Mouse (Mus musculus) midbrain, embryonic 13.5 days (tissue): Measurements from ENCODE around the gene Anapc5. TPM values are rescaled to one million over a fixed set of nuclear protein-coding genes. Genes with fewer than 3 reads are reported as not detected.

ENCODE experiments used
- ATAC-seq: fragments of 200-750 bp; cut with Nextera tagmentation; 2 replicates; pipeline ENCODE4 v1.8.0; 2017; ENCODE audit warnings: mild to moderate bottlenecking, moderate TSS enrichment, moderate library complexity
- H3K27ac ChIP-seq: fragments of 300-500 bp; sonication (generic); 2 replicates; pipeline ENCODE4 v1.5.1; 2015; ENCODE audit warnings: inconsistent platforms, mild to moderate bottlenecking, moderate library complexity
- H3K27me3 ChIP-seq: fragments of 300-500 bp; sonication (generic); 2 replicates; pipeline ENCODE4 v1.6.1; 2015; ENCODE audit warnings: mild to moderate bottlenecking, inconsistent platforms
- H3K36me3 ChIP-seq: fragments of 300-500 bp; sonication (generic); 2 replicates; pipeline ENCODE4 v1.6.1; 2015; ENCODE audit warnings: mild to moderate bottlenecking, inconsistent platforms
- H3K4me1 ChIP-seq: fragments of 300-500 bp; sonication (generic); replicated peaks from 2 replicates; pipeline ENCODE4 v1.6.1; 2015; ENCODE audit warnings: inconsistent platforms
- H3K4me2 ChIP-seq: fragments of 300-500 bp; sonication (generic); replicated peaks from 2 replicates; pipeline ENCODE4 v1.6.1; 2015; ENCODE audit warnings: moderate library complexity, mild to moderate bottlenecking, inconsistent platforms
- H3K4me3 ChIP-seq: fragments of 300-500 bp; sonication (generic); replicated peaks from 2 replicates; pipeline ENCODE4 v1.5.1; 2015; ENCODE audit warnings: mild to moderate bottlenecking, inconsistent platforms
- H3K9ac ChIP-seq: fragments of 300-500 bp; sonication (generic); replicated peaks from 2 replicates; pipeline ENCODE4 v1.6.1; 2015; ENCODE audit warnings: mild to moderate bottlenecking, inconsistent platforms
- H3K9me3 ChIP-seq: fragments of 300-500 bp; sonication (generic); 2 replicates; pipeline ENCODE4 v1.6.1; 2016; ENCODE audit warnings: mild to moderate bottlenecking, inconsistent platforms
- WGBS: fragments of 180-500 bp; shearing (Covaris S2); methylation state at CpG from one replicate; pipeline ENCODE4 v1.1.7; 2015; 5-methylcytosine and 5-hydroxymethylcytosine counted together
- polyA plus RNA-seq: library from polyadenylated mRNA; unstranded; fragments of >200 nt; fragmentation: Nextera tagmentation; extraction: Ambion mirVana; gene quantifications from 2 replicates; pipeline ENCODE4 v1.2.1, GENCODE M21; 2015

Gene Anapc5
- polyA plus RNA-seq, 1 experiment from 2014 or later, result 540 TPM

DNA sequence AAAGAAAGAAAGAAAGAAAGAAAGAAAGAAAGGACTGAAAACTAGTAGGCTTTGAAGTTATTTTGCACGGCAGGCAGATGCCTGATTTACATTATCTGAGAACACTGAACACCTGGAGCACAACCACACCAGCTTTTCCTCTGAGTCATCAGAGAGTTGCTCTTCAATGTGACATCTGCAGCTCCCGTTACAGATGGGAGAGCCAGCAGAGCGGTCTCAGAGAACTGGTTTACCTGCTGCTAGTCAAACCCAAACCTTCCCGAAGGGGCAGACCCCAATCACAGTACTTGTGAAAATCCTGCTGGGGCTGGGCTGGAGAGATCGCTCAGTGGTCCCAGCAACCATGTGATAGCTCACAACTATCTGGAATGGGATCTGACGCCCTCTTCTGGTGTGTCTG is 3.3 kb upstream of the Anapc5 start:
- Histone ChIP-seq H3K27ac (no peak overlapping the region), H3K36me3 (peaks cover under 1% of the 10 kb centered on the region; the same call in 1 of the 2 replicates), H3K9ac (no peak overlapping the region), H3K9me3 (no peaks in the 10 kb centered on the region), H3K4me1 (peaks cover 10% of the 10 kb centered on the region), H3K27me3 (no peaks in the 10 kb centered on the region), H3K4me2 (no peak overlapping the region), H3K4me3 (no peak overlapping the region)
- WGBS, result 75% methylated on average over 6 of the region's 6 CpGs
- no peak for ATAC-seq

DNA sequence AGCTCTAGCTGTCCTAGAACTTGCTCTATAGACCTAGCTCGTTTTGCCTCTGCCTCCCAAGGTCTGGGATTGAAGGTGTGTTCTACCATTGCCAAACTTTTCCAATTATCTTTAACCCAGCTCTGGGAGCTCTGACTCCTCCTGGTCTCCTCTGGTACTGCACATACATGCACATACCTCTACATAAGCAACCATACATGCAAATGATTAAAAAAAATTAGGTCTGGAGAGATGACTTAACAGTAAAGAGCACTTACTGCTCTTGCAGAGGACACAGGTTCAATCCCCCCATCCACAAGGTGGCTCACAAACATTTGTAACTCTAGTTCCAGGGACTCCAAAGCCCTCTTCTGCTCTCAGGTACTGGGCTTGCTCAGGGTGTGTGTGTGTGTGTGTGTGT is 2.8 kb upstream of the Anapc5 start:
- H3K4me2 ChIP-seq, result no peak overlapping the region
- no peak overlapping the region for H3K4me3 ChIP-seq
- no peak for ATAC-seq
- H3K9me3 ChIP-seq, result no peaks in the 10 kb centered on the region
- no peak overlapping the region for H3K9ac ChIP-seq
- H3K27me3 ChIP-seq, result no peaks in the 10 kb centered on the region
- peaks cover 13% of the 10 kb centered on the region for H3K4me1 ChIP-seq
- 74% methylated on average over 1 of the region's 1 CpGs for WGBS
- H3K36me3 ChIP-seq, result peaks cover 4% of the 10 kb centered on the region
- H3K27ac ChIP-seq, result no peak overlapping the region

DNA sequence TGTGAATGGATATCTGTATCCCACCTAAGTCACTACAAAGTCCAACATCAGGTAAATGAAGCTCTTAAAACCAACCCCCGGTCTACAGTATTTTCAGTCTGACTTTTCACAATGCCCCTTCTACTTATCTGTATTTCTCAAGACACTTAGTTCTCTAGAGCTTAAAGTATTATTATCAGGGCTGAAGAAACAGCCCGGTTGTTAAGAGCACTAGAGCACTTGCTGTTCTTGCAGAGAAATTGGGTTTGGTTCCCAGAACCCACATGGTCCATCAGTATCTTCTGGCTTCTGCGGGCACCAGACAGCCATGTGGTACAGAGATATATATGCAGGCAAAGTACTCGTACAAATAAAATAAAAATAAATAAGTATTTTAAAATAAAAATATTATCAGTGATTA is 1.3 kb upstream of the Anapc5 start:
- 95% methylated on average over 4 of the region's 4 CpGs for WGBS
- no peaks in the 10 kb centered on the region for H3K9me3 ChIP-seq

DNA sequence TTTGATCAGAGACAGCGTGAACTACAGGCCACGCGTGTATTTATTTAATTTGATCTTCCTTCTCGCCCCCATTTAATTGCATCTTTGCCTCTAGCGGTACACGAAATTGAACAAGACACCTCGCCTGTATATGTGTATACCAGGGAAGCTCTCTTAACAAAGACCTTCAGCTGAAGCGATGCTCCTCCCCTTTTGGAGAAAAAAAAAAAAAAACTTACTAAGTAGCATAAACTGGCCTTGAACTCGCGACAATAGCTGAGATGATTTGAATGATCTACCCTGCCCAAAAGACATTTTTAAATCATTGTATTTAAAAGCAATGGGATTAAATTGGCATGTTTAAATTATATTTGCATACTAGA is 366 bp upstream of the Anapc5 start:
- ATAC-seq, result peak; percentile 78
- peak overlapping the region; percentile 94 for H3K27ac ChIP-seq
- H3K9me3 ChIP-seq, result no peaks in the 10 kb centered on the region
- WGBS, result 0% methylated on average over 10 of the region's 10 CpGs
- peaks cover 26% of the 10 kb centered on the region for H3K4me1 ChIP-seq
- peaks cover 27% of the 10 kb centered on the region for H3K36me3 ChIP-seq
- no peaks in the 10 kb centered on the region for H3K27me3 ChIP-seq
- H3K4me3 ChIP-seq, result peak overlapping the region; percentile 78
- H3K9ac ChIP-seq, result peak overlapping the region; percentile 65
- H3K4me2 ChIP-seq, result peak overlapping the region; percentile 66

More for the DNA sequence above, 1.3 kb upstream of the Anapc5 start:
- H3K27me3 ChIP-seq, result no peaks in the 10 kb centered on the region
- no peak overlapping the region for H3K27ac ChIP-seq
- no peak overlapping the region for H3K4me3 ChIP-seq
- H3K36me3 ChIP-seq, result peaks cover 18% of the 10 kb centered on the region
- peaks cover 24% of the 10 kb centered on the region for H3K4me1 ChIP-seq
- no peak overlapping the region for H3K4me2 ChIP-seq
- no peak overlapping the region for H3K9ac ChIP-seq
- no peak for ATAC-seq

DNA sequence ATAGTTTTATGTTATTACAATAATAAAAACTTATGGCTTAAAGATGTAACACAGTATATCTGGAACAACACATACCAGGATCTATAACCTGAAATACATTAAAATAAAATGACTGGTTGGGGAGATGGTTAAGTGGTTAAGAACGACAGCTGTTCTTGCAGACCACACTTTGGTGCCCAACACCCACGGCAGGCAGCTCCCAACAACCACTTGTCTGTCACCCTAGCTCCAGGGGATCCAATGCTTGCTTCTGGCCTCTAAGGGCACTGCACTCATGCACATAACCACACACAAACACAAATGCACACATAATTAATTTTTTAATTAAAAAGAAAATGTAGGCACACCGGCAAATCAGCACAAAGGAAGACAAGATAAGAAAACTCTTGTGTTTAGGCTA is 8.4 kb downstream of the Anapc5 start:
- ATAC-seq, result no peak
- Histone ChIP-seq H3K4me1 (0 out of 2 replicates have a peak, but pooled peaks cover 4% of the 10 kb centered on the region), H3K4me3 (no peak overlapping the region), H3K27me3 (no peaks in the 10 kb centered on the region), H3K9me3 (no peaks in the 10 kb centered on the region), H3K4me2 (no peak overlapping the region), H3K36me3 (peaks cover 90% of the 10 kb centered on the region), H3K27ac (no peak overlapping the region), H3K9ac (no peak overlapping the region)
- 92% methylated on average over 3 of the region's 3 CpGs for WGBS

DNA sequence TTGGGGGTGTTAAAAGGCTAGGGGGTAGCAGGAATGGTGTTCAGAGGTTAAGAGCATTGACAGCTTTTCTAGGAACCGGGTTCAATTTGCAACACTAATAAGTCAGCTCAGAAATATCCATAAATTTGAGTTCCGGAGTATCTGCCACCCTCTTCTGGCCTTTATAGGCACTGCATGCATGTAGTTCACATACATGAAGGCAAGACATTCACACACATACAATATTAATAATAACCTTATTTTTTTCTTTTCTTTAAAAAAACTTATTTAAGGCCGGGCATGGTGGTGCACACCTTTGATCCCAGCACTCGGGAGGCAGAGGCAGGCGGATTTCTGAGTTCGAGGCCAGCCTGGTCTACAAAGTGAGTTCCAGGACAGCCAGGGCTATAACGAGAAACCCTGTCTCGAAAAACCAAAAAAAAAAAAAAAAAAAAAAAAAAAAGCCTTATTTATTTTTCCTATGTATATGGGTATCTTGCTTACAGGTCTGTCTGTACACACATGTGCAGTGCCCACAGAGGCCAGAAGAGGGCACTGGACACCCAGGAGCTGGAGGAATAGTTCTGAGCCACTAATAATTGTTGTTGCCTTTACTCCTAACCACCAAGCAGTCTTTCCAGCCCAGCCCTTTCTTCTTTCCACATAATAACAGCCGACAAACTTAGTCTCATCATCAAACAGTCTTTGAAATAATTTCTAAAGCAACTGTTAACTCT is 9.6 kb downstream of the Anapc5 start:
- Histone ChIP-seq H3K9ac (no peak overlapping the region), H3K4me2 (no peak overlapping the region), H3K27ac (no peak overlapping the region), H3K4me3 (no peak overlapping the region), H3K9me3 (no peaks in the 10 kb centered on the region), H3K27me3 (no peaks in the 10 kb centered on the region), H3K36me3 (peaks cover 91% of the 10 kb centered on the region), H3K4me1 (no peaks in the 10 kb centered on the region)
- WGBS, result 96% methylated on average over 9 of the region's 9 CpGs
- no peak for ATAC-seq

DNA sequence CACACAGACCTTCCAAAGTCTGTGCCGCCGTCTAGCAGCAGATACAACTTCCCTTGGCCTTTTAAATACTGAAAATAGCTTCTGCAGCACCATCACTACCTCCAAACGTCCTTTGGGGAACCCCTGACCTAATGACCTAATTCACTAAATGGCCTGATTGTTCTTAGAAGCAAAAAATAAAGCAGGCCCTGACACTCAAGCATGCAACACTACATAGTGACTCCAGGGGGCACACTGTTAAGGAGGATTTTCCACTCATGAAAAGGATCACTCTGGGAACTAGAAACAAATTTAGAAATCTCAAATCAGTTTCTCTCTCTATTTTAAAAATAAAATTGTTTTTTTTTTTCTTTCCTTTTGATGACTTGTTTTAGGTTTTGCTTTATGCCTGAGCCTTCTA is 15.6 kb downstream of the Anapc5 start:
- H3K4me2 ChIP-seq, result no peak overlapping the region
- no peak overlapping the region for H3K4me3 ChIP-seq
- H3K4me1 ChIP-seq, result no peaks in the 10 kb centered on the region
- no peak for ATAC-seq
- H3K9ac ChIP-seq, result no peak overlapping the region
- H3K36me3 ChIP-seq, result peaks cover 95% of the 10 kb centered on the region
- 71% methylated on average over 3 of the region's 3 CpGs for WGBS
- H3K27me3 ChIP-seq, result no peaks in the 10 kb centered on the region
- H3K27ac ChIP-seq, result no peak overlapping the region
- H3K9me3 ChIP-seq, result no peaks in the 10 kb centered on the region

DNA sequence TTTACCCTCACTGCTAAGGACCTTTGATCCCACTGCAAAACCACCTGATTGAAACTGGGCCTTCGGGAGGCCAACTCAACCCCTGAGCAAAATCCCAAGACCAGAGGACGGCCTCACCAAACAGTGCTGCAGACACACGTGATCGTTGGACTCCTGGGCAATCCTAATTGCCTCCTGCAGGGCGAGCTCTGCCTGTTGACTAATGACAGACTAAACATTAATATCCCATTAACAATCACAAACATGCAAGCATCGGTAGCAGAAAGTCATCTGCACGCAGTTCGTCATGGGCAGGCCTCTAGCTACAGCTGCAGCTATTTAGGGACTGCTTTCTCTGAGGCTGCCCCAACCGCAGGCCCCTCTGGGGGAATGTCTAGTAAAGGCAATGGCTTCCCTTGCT is 18.4 kb downstream of the Anapc5 start:
- 88% methylated on average over 9 of the region's 9 CpGs for WGBS
- no peaks in the 10 kb centered on the region for H3K27me3 ChIP-seq

DNA sequence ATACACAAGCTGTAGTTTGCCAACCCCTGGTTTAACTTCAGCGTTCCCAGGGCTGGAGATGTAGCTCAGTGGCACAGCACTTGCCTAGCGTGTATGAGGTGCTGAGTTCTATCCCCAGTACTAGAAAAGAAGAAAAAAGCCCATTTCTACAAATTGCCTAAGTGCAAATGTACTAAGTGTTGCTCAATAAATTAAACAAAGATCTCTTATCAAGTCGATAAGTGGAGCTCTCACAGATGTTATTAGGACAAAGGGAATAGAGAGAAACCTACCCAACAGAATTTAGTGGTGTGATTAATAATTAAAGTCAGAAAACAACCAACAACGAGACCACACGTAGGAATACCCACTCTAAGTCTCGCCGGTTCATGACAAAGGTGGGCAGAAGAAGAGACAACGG is 19.5 kb downstream of the Anapc5 start:
- no peaks in the 10 kb centered on the region for H3K27me3 ChIP-seq
- H3K4me3 ChIP-seq, result no peak overlapping the region
- ATAC-seq, result no peak
- H3K27ac ChIP-seq, result no peak overlapping the region
- no peak overlapping the region for H3K9ac ChIP-seq
- no peak overlapping the region for H3K4me2 ChIP-seq
- no peaks in the 10 kb centered on the region for H3K9me3 ChIP-seq
- peaks cover 12% of the 10 kb centered on the region for H3K4me1 ChIP-seq
- peaks cover 95% of the 10 kb centered on the region for H3K36me3 ChIP-seq
- WGBS, result 96% methylated on average over 8 of the region's 8 CpGs

More for the DNA sequence above, 18.4 kb downstream of the Anapc5 start:
- Histone ChIP-seq H3K9me3 (no peaks in the 10 kb centered on the region), H3K36me3 (peaks cover 98% of the 10 kb centered on the region), H3K4me3 (no peak overlapping the region), H3K4me1 (peaks cover 12% of the 10 kb centered on the region), H3K9ac (no peak overlapping the region), H3K27ac (no peak overlapping the region), H3K4me2 (no peak overlapping the region)
- ATAC-seq, result no peak

DNA sequence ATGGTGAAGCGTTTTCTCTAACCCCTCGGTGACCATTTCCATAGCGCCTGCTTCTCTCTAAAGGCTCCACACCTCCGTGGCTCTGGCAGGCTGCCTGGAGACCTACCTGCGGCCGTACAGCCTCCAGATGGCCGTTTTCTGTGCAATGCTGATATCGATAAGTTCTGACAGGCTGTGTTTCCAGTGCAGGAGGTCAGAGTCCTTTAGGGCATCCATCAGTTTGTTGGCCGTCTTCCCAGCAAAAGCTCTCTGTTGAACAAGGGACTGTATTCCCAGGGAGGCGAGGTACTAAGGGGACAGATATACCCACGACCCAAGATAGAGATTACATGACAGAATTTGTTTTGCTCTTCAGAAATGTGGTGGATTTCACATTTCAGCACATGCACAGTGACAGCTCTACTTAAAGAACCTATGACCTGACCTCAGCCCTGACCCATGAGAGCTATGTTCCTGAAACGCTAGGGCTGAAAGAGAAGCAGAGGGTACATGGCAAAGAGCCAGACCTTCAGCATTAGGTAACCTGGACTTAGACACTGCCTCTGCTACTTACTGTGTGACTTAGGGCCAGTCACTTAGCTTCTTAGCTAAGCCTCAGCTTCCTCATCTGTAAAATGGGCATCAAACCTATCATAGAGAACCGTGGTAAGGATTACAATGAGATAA is 20.7 kb downstream of the Anapc5 start:
- WGBS, result 85% methylated on average over 13 of the region's 13 CpGs
- no peak overlapping the region for H3K27ac ChIP-seq

DNA sequence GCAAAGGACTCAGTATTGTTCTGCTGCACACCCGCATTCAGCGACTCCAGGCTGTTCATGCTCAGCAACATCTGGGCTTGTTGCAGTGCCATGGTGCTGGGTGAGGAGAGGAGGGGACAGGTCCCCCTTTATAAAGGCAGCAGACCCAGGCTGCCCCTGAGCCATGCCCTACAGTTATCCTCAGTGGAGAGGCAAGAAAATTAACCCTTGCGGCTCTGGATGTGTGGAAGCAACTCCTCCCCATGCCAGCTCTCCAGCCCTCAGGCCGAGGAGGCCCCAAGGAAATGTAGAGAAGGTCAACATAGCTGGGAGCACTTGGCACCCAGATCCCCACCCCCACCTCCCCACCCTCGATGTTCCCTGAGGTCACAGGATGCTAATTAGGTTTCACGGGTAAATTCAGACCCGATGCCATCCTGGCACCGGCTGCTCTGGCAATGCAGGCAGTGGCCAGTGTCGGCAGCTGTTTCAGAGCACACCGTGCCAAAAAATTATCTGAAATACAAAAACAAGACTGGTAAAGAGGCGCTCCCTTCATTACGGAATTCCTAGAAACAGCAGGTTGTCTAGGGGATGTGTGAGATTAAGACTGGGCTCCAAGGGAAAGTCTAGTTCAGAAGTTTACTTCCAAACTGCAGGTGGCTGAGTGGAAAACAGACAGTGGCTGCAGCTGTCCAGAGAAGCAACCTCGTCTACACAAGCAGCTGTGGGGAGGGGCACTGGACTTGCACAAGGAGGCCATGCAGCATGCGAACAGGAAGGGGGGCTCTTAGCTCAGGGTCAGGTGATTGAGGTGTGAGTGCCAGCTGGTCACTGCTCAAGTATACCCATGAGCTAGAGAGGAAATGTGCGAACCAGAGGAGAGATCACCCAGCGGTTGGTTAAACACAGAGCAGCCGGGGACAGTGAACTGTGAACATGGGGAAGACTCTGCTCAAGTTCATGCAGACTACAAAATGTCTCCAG is 21.5 kb downstream of the Anapc5 start:
- 92% methylated on average over 17 of the region's 17 CpGs for WGBS
- peaks cover 94% of the 10 kb centered on the region for H3K36me3 ChIP-seq
- ATAC-seq, result no peak
- H3K9ac ChIP-seq, result no peak overlapping the region
- H3K4me1 ChIP-seq, result peaks cover 12% of the 10 kb centered on the region
- peak overlapping the region; percentile 58 for H3K27ac ChIP-seq
- H3K27me3 ChIP-seq, result no peaks in the 10 kb centered on the region
- H3K9me3 ChIP-seq, result no peaks in the 10 kb centered on the region
- H3K4me2 ChIP-seq, result no peak overlapping the region
- H3K4me3 ChIP-seq, result no peak overlapping the region

More for the DNA sequence above, 20.7 kb downstream of the Anapc5 start:
- no peaks in the 10 kb centered on the region for H3K27me3 ChIP-seq
- no peak for ATAC-seq
- peaks cover 94% of the 10 kb centered on the region for H3K36me3 ChIP-seq
- no peak overlapping the region for H3K9ac ChIP-seq
- no peaks in the 10 kb centered on the region for H3K9me3 ChIP-seq
- no peak overlapping the region for H3K4me2 ChIP-seq
- no peak overlapping the region for H3K4me3 ChIP-seq
- H3K4me1 ChIP-seq, result peaks cover 12% of the 10 kb centered on the region
